Mouse (Mus musculus): ENCODE results near the gene Slc2a1. TPM values are rescaled to one million over a fixed set of nuclear protein-coding genes. Genes with fewer than 3 reads are reported as not detected.
A peak's percentile ranks its signal among the peaks of the same experiment; 100 is the strongest.

The Slc2a1 gene
- 1 to 10 TPM; 5.1 to 6.3 TPM for total RNA-seq (2021)
- long read RNA-seq, experiment 1, transcript Slc2a1-201 (10 exons, 3,260 nt), result major isoform, 5 of 6 reads
- long read RNA-seq, experiment 1, partial matches to known transcripts, result 1 of 6 reads
- long read RNA-seq, experiment 1, other reads (novel, unspliced or antisense), result 0 of 6 reads
- long read RNA-seq, experiment 2, transcript Slc2a1-201 (10 exons, 3,260 nt), result major isoform, 6 of 6 reads
- long read RNA-seq, experiment 2, partial matches to known transcripts, result 0 of 6 reads
- long read RNA-seq, experiment 2, other reads (novel, unspliced or antisense), result 0 of 6 reads

GRCm38 (mm10) chr4:119108495-119109408 lies at the start of gene Slc2a1:
Gene Slc2a1, plus strand, starts transcription at chr4:119108711.
- peak; percentile 94 for DNase-seq
- TF ChIP-seq CTCF (IDR thresholded peaks at IDR 0.05), result peak; percentile 41
- Histone ChIP-seq H3K4me3 (peak within 1 kb of the TSS; percentile 99), H3K27ac (peak within 1 kb of the TSS; percentile 96)
- intact Hi-C loops (cut with DNase I), result loop anchor here (10.0 kb wide), 1 partner anchor 86 kb away; the partner anchor contains the start of genes Ermap and Svbp

- intact Hi-C loops (cut with DNase I), result no loop called here
- Histone ChIP-seq H3K4me3 (no peak overlapping the region), H3K27ac (no peak overlapping the region)
- no peak for TF ChIP-seq CTCF (IDR thresholded peaks at IDR 0.05)
- no peak for DNase-seq
Measured at GRCm38 (mm10) chr4:119066791-119067190, 41.7 kb upstream of the Slc2a1 start.

GRCm38 (mm10) chr4:119067204-119067603 lies 41.3 kb upstream of the Slc2a1 start:
- no peak for TF ChIP-seq CTCF (IDR thresholded peaks at IDR 0.05)
- H3K27ac ChIP-seq, result no peak overlapping the region
- DNase-seq, result no peak

GRCm38 (mm10) chr4:119068918-119069317 lies 39.6 kb upstream of the Slc2a1 start:
- Histone ChIP-seq H3K27ac (no peak overlapping the region), H3K4me3 (no peak overlapping the region)
- TF ChIP-seq CTCF (IDR thresholded peaks at IDR 0.05), result no peak
- DNase-seq, result no peak
- intact Hi-C loops (cut with DNase I), result no loop called here

More at GRCm38 (mm10) chr4:119067204-119067603, 41.3 kb upstream of the Slc2a1 start:
- H3K4me3 ChIP-seq, result no peak overlapping the region
- intact Hi-C loops (cut with DNase I), result no loop called here

GRCm38 (mm10) chr4:119070181-119070580 lies 38.3 kb upstream of the Slc2a1 start:
- Histone ChIP-seq H3K4me3 (no peak overlapping the region), H3K27ac (no peak overlapping the region)
- intact Hi-C loops (cut with DNase I), result no loop called here
- no peak for TF ChIP-seq CTCF (IDR thresholded peaks at IDR 0.05)
- no peak for DNase-seq

GRCm38 (mm10) chr4:119070959-119071647 lies 37.4 kb upstream of the Slc2a1 start:
- no peak overlapping the region for H3K4me3 ChIP-seq
- TF ChIP-seq CTCF (IDR thresholded peaks at IDR 0.05), result no peak
- no peak for DNase-seq
- no peak overlapping the region for H3K27ac ChIP-seq
- intact Hi-C loops (cut with DNase I), result no loop called here

GRCm38 (mm10) chr4:119071648-119072362 lies 36.7 kb upstream of the Slc2a1 start:
- TF ChIP-seq CTCF (IDR thresholded peaks at IDR 0.05), result no peak
- DNase-seq, result no peak
- H3K27ac ChIP-seq, result no peak overlapping the region
- intact Hi-C loops (cut with DNase I), result no loop called here
- no peak overlapping the region for H3K4me3 ChIP-seq

GRCm38 (mm10) chr4:119072363-119072940 lies 36.1 kb upstream of the Slc2a1 start:
- no peak for TF ChIP-seq CTCF (IDR thresholded peaks at IDR 0.05)
- no peak for DNase-seq
- H3K4me3 ChIP-seq, result no peak overlapping the region
- intact Hi-C loops (cut with DNase I), result no loop called here
- H3K27ac ChIP-seq, result no peak overlapping the region

GRCm38 (mm10) chr4:119072941-119073451 lies 35.5 kb upstream of the Slc2a1 start:
- Histone ChIP-seq H3K4me3 (no peak overlapping the region), H3K27ac (no peak overlapping the region)
- no peak for TF ChIP-seq CTCF (IDR thresholded peaks at IDR 0.05)
- intact Hi-C loops (cut with DNase I), result no loop called here
- no peak for DNase-seq

- intact Hi-C loops (cut with DNase I), result no loop called here
- H3K27ac ChIP-seq, result no peak overlapping the region
- no peak for TF ChIP-seq CTCF (IDR thresholded peaks at IDR 0.05)
- no peak overlapping the region for H3K4me3 ChIP-seq
- DNase-seq, result no peak
Measured at GRCm38 (mm10) chr4:119073626-119074025, 34.9 kb upstream of the Slc2a1 start.

- DNase-seq, result no peak
- intact Hi-C loops (cut with DNase I), result no loop called here
- H3K4me3 ChIP-seq, result no peak overlapping the region
- TF ChIP-seq CTCF (IDR thresholded peaks at IDR 0.05), result no peak
- no peak overlapping the region for H3K27ac ChIP-seq
Measured at GRCm38 (mm10) chr4:119074596-119074995, 33.9 kb upstream of the Slc2a1 start.

Measured in gastrocnemius, adult 2 months (tissue).